Mouse (Mus musculus): Measurements from ENCODE around the gene Fam169b. TPM values are rescaled to one million over a fixed set of nuclear protein-coding genes. Genes with fewer than 3 reads are reported as not detected.

Fam169b gene
- 0.21 TPM for polyA plus RNA-seq (2015; fragmentation: Illumina TruSeq; extraction: RNeasy Lipid Tissue Mini Kit (QIAGEN cat#74804); ENCODE audit: low read depth, low replicate concordance)

DNA sequence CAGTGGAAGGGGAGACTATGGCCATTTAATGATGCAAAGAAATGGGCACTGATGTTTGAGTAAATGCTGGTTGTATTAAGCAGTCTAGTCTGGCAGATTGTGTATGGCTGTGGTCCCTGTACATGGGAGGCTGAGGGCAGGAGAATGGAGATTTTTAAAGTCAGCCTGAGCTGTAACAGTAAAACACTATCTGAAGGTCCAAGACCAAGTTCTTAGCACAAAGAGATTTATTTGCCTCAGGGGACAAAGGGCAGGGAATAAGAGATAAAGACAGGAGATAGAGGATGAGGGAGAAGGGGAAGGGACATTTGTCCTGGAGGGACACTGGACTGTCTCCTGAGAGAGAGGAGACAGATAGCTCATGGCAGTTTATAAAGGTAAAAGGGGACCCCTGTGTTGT, at the start of gene Fam169b:
Gene Fam169b, plus strand, starts transcription at position 325 of the 400 bp plus-strand sequence.

DNA sequence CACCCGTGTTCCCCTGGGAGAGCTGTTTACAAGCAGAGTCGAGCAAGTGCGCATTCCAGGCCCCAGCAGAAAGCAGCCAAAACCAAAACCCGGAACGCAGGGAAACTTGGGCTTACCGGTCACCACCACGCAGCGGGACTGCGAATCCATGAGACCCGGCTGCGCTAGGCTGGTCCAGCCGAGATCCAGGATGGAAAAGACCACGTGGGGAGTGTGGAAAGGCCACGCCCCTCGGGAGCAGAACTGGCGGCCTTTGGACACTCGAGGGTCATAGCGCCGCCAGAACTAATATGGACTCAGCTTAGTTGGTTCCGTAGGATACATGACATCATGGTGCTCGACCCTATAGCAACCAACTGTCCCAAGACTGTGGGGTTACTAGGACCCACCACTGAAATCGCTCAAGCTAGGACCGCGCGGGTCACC, 9.6 kb upstream of the Fam169b start, which contains the start of gene Pgpep1l:
Gene Pgpep1l, minus strand, starts transcription at position 206 of the 426 bp plus-strand sequence.

Other genes with a start within 250 kb of the Fam169b start
- gene Pgpep1l, start 9.6 kb upstream of the Fam169b start, polyA plus RNA-seq (2015; fragmentation: Illumina TruSeq; extraction: RNeasy Lipid Tissue Mini Kit (QIAGEN cat#74804); ENCODE audit: low read depth, low replicate concordance): 1.7 TPM

All from brain, adult 10 weeks (tissue).